Mouse (Mus musculus) right cerebral cortex, postnatal 4 days (tissue): ENCODE data around the gene Vmn1r86.
"Not testable (repeated sequence)": the region's sequence is repeated elsewhere in the genome, so short reads cannot be mapped to it uniquely, and the experiment has no call there.

Experiments used
- DNase-seq: peaks from one replicate; pipeline ENCODE4 v3.0.0-alpha.2; 2022

The Vmn1r86 gene

DNA sequence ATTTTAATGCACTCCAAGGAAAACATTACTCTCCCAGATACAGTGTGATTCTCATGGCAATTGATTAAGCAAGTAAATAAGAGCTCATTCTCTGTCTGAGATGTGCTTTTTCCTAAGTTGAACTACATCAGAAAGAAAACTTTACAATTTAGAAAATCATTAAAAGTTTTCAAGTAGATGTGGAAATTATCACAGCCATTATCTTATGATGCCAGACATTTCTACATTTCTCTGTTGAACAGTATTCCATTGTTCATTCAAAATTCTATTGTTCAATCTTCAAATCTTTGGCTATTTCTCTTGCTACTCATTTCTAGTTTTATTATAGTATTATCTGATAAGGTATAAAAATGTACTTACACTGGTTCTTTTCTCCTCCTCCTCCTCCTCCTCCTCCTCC lies at the start of gene Vmn1r86:
TSS of gene Vmn1r86 (minus strand) at position 101 of the 400 bp plus-strand sequence.
- no peak for DNase-seq

DNA sequence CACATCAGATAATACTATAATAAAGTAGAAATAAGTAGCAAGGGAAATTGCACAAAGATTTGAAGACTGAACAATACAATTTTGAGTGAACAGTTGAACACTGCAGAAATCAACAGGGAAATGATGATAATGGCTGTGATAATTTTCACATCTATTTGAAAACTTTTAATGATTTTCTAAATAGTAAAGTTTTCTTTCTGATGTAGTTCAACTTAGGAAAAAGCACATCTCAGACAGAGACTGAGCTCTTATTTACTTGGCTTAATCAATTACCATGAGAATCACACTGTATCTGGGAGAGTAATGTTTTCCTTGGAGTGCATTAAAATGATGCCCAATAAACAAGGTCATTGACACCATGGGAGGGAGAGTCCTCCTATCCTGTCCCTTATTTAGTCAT lies 39.6 kb upstream of the Vmn1r86 start, which contains the start of gene Vmn1r88:
TSS of gene Vmn1r88 (plus strand) at position 301 of the 400 bp plus-strand sequence.
- DNase-seq, result no peak

DNA sequence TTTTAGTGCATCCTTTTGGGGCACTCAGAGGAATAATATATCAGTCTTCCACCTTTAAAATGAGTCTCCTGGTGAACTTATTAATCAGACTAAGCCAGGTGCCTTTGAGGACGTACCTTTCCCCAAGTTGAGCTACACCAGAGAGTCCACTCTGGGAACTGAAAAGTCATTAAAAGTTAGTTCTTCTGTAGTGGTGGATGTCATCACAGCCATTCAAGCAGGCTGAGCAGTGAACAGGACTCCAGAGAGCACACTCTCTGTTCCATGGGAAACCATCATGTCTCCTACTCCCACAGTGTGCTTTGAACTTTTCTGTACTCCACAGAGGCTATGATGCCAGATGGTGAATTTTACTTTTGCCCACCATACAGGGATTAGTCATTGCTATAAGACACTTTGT lies 20.3 kb upstream of the Vmn1r86 start, which contains the start of gene Vmn1r87:
TSS of gene Vmn1r87 (minus strand) at position 101 of the 400 bp plus-strand sequence.
- no peak for DNase-seq

DNA sequence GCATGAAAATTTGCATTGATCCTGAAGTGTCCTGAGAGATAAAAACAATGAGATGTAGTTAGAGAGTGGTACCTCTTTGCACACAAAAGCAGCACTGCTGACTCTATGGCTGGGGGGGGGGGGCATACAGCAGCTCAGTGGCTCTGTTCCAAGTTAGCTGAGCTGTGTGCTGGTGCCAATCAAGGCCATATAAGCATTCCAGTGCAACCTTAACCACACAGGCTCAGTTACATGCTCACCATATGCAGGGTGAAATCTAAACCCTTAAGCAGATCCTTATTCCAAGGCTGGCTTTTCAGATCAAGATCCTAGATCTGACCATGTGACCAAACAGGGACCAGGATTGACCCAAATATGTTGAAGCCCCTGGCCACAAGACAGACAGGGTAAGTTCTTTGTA lies 17.6 kb upstream of the Vmn1r86 start:
- DNase-seq, result no peak

DNA sequence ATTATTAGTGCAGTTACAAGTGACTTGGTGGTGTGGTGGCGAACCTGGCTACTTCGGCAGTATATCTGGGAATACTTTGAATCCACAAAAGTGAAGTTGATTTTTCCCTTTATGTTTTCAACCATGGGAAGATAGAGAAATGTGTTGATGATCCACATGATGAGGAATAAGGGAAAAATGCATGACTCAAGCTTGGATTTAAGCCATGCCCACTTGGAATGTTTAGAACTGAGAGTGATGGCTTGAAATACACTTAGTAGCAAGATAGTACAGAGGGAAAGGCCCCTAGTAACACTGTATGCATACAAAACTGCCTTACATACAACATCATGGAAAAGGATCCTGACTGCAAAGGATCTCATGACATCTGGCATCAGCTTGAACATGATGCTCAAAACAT lies 12.1 kb upstream of the Vmn1r86 start:
- DNase-seq, result no peak

DNA sequence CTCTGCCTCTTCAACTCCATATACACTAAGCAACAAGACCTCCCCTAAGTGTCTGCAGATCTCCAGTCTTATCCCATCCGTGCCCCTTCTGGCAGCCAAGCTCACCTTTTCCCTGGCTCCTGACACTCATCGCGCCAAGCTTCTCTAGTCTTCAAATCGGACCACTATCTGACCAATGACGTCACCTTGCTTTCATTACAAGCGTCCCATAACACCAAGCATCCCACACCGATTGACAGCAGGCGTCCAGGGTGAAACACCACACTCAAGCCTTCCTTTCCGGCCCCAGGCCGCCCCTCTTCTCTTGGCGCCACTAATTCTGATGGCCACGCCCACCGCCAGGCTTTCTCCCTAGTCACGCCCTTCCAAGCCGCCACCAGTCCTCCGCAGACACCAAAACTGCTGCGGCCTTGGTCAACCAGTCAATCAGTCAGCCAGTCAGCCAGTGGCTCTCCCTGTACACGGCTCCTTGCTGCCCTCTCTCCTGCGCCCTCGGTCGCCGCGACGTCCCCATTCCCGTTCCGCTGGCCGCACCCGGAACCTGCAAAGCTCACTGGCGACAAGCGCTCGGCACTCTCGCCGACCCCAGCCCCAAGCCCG lies 3.9 kb upstream of the Vmn1r86 start:
- not testable (repeated sequence) for DNase-seq

DNA sequence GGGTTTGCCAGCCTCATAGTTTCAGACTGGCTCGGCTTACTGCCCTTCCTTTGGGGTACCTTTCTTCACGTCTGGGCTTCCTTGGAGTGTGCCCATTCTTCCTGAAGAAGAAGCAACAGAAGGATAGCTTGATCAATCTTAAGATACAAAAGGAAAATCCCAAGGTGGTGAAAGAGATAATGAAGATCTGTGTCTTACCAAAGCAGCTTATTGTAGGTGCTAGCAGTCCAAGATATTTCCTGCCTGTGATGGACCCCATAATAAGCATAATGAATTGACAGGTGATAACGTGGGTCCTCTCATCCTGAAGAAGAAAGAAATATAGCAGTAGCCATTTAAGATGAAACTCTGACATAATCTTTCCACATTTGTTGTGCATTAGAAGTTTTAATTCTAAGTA lies 24.6 kb downstream of the Vmn1r86 start, which contains the start of gene Vmn1r85:
TSS of gene Vmn1r85 (minus strand) at position 101 of the 400 bp plus-strand sequence.
- no peak for DNase-seq

DNA sequence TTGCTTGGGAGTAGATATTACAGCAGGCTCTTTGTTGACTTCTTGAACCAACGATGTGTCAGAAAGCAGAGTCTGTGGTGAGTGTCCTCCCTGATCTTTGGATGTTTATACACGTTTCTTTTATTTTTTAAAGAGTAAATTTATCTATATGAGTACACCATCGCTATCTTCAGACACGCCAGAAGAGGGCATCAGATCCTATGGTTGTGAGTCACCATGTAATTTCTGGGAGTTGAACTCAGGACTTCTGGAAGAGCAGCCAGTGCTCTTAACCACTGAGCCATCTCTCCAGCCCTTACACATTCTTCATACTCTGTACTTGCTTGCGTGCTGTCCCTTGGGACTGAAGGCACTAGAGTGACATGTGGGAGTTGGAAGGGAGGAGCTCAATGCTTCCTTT lies 47.4 kb downstream of the Vmn1r86 start:
- DNase-seq, result no peak

DNA sequence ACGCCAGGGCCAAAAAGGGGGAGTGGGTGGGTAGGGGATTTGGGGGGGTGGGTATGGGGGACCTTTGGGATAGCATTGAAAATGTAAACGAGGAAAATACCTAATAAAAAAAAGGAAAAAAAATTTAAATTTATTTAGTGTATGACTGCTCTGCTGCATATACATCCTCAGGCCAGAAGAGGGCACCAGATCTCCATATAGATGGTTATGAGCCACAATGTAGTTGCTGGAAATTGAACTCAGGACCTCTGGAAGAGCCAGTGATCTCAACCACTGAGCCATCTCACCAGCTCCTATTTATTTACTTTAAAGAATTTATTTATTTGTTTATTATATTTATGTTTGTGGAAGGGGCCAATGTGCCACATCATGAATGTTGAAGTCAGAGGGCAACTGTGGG lies 56.3 kb downstream of the Vmn1r86 start:
- DNase-seq, result not testable (repeated sequence)

DNA sequence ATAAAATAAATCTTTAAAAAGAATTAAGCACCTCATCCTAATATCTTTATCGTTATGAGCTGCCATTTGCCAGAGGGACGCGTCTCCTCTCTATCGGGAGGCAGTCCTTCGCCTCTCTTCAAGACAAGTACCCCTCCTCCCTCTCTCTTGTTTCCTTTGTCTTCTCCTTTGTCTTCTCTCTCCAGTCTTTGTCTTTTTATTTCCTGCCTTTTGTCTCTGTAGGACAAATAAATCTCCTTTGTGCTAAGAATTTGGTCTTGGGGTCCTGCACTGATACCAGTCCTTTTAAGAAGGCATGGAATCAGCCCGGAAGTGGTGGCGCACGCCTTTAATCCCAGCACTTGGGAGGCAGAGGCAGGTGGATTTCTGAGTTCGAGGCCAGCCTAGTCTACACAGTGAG lies 60.2 kb downstream of the Vmn1r86 start:
- no peak for DNase-seq

DNA sequence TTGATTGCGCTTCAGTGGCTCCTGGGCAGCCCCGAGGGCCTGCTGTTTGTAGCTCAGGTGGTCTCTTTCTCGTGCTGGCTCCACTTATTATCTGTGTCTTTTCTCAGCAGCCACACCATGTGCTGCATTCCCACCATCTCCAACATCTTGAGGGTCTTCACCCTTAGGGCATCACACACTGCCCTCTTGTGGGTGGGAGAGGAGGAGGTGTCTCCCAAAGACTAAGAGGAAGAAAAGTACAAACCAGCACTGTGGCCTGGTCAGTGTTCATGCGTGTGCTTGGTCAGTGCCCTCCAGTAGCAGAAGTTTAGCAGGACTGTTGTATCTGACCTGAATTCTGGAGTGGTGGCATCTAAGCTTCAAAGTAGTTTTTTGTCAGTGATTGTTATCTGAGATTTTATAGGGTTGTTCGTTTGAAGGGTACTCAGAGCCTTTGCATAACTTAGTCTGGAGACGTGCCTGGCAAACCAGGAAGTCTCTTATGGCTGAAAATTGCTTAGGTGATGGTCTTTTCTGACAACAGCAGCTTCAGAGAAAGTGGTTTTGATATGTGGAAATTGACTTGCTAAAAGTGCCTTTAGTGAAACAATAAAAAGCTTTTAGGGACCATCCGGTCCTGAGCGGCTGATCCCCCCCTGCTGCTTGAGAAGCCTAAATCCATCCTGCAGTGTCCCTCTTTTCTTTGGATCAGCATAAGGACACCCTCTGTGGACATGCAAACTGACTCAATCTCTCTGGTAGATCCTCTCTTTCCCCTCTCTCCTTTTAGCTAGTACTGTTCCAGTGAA lies 62.6 kb downstream of the Vmn1r86 start:
- DNase-seq, result no peak

DNA sequence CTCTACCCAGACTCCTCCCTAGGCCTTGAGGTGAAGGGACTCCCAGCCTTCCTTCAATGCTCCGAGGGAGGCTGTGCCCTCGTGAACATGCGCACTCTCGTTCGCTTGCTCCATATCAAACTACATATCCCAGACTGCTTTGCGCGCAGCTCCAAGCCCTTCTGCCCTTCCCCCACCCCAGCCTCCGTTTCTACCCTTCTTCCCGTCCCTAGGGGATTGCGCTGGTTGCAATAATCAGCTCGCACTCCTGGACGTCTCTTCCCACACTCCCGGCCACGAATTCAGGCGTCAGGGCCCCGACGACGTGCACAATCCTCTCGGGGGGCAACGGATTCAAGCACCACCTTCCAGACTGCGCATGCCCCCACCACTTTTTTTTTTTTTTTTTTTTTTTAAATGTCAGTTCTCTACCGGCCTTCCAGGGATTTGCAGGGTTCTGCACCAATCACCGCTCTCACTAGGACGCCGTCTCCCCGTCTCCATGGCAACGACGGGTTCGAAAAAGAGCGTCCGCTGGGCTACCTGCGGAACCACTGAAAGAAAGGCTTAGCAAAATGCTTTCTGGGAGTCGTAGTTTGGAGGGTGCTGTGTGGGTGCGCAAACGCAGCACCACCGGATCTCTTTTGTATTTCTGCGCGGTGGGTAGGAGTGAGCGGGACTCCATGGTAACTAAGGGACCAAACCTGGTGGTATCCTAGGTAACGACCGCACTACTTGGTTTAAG lies 65.3 kb downstream of the Vmn1r86 start, which contains the start of gene Mzf1:
TSS of gene Mzf1 (minus strand) at position 478 of the 724 bp plus-strand sequence.
- peak; percentile 92 for DNase-seq

DNA sequence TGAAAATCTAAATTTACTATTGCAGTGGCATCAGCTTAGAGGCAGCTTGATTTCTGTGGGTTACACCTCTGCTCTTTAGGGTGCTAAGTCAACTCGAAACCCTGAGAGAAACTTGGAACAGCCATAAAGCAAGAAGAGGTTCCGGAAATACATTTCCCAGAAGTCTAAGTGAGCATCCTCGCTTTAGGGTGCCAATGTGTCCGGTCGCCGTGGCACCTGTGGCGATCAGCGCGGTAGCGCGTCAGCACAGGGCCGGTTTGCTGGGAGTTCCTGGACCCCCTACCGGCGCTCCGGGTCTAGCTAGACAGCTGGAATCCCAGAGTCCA lies 65.8 kb downstream of the Vmn1r86 start:
- DNase-seq, result no peak

DNA sequence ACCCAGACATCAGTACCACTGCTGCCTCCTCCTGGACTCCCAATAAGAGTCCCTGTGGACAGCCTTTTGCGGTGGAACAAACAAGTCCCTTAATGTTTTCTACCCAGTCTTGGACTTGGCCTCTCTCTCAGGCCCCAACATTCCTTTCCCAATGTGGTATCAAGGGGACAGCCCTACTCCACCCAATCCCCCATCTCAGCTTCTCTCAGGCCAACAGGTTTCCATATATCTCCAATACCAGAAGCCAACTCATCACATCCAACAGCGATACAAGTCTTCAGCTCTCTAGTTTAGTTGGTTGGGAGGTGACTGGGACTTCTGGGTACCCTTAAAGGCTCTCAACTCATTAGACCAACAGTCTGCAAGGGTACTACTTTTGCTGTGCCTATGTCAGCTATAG lies 66.2 kb downstream of the Vmn1r86 start:
- DNase-seq, result no peak

DNA sequence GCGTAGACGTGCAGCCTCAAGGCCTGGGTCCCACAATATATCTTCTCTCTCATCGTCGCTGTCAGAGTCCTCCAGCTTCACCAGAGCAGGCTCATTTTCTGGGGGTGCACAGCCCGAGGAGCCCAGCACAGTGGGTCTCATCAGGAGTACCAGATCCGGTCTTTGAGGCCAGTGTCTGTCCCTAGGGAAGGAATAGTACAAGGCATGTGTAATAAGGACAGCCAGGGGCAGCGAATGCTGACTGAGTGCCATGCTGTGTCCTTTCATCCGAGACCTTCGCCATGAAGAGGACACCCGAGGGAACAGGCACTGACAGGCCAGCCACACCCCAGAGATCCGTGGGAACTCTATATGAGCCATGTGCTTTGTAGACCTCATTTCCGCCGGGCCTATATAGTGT lies 66.7 kb downstream of the Vmn1r86 start:
- DNase-seq, result no peak
